Mouse (Mus musculus) MEL (cell line): Measurements from ENCODE around the gene Cacna1b. TPM values are rescaled to one million over a fixed set of nuclear protein-coding genes. Genes with fewer than 3 reads are reported as not detected.

Source experiments
- DNase-seq: peaks from one replicate; pipeline ENCODE4 v3.0.0; 2011; ENCODE audit warnings: low read depth, low spot score
- H3K27ac ChIP-seq: 2 replicates; pipeline ENCODE4 v1.5.1; 2012; ENCODE audit warnings: low read depth, mild to moderate bottlenecking, control low read depth, low read length, moderate library complexity; ENCODE audit not compliant: control insufficient read depth
- H3K27me3 ChIP-seq, 2 experiments: fragments of 150-350 bp in 1 of 2; sonication (generic) in 1 of 2; 2 replicates each; pipeline ENCODE4 v1.6.1; 2012; ENCODE audit warnings: low read length in 2 of 2, mild to moderate bottlenecking in 2 of 2, improper control_type of control experiment in 1 of 2, moderate library complexity in 1 of 2; ENCODE audit not compliant: insufficient read depth in 2 of 2, control insufficient read depth in 1 of 2
- H3K36me3 ChIP-seq, 2 experiments: 2 replicates each; pipeline ENCODE4 v1.6.1; 2012 to 2014; ENCODE audit warnings: low read length in 2 of 2, improper control_type of control experiment in 1 of 2, inconsistent platforms in 1 of 2, mild to moderate bottlenecking in 1 of 2; ENCODE audit not compliant: insufficient read depth in 2 of 2, control insufficient read depth in 1 of 2
- H3K4me1 ChIP-seq, 2 experiments: fragments of 150-350 bp in 1 of 2; sonication (generic) in 1 of 2; 2 replicates each; pipeline ENCODE4 v1.6.1; 2012; ENCODE audit warnings: low read length in 2 of 2, improper control_type of control experiment in 1 of 2, mild to moderate bottlenecking in 1 of 2; ENCODE audit not compliant: insufficient read depth in 2 of 2, control insufficient read depth in 1 of 2
- H3K4me3 ChIP-seq, 2 experiments: fragments of 150-350 bp in 1 of 2; sonication (generic) in 1 of 2; 2 replicates each; pipeline ENCODE4 v1.5.1; 2012; ENCODE audit warnings: low read depth in 2 of 2, low read length in 2 of 2, mild to moderate bottlenecking in 2 of 2, moderate library complexity in 2 of 2, control low read depth in 1 of 2, improper control_type of control experiment in 1 of 2; ENCODE audit not compliant: control insufficient read depth in 1 of 2, insufficient read depth in 1 of 2
- H3K79me2 ChIP-seq: 2 replicates; pipeline ENCODE4 v1.6.1; 2012; ENCODE audit warnings: mild to moderate bottlenecking, low read length, moderate library complexity; ENCODE audit not compliant: control insufficient read depth, poor library complexity, insufficient read depth
- H3K9ac ChIP-seq: 2 replicates; pipeline ENCODE4 v1.6.1; 2012; ENCODE audit warnings: low read depth, mild to moderate bottlenecking, control low read depth, low read length, moderate library complexity; ENCODE audit not compliant: control insufficient read depth, poor library complexity, severe bottlenecking
- H3K9me3 ChIP-seq: fragments of 150-350 bp; sonication (generic); replicated peaks from 2 replicates; pipeline ENCODE4 v1.6.1; 2012; ENCODE audit warnings: mild to moderate bottlenecking, low read length, improper control_type of control experiment, moderate library complexity; ENCODE audit not compliant: insufficient read depth
- CHD1 ChIP-seq: IDR thresholded peaks from 2 replicates; pipeline ENCODE4 v1.6.1; 2012; ENCODE audit warnings: low read depth, mild to moderate bottlenecking, inconsistent platforms, low read length, improper control_type of control experiment
- E2F4 ChIP-seq: IDR thresholded peaks from 2 replicates; pipeline ENCODE4 v1.6.1; 2011; ENCODE audit warnings: low read depth, low read length, improper control_type of control experiment, borderline replicate concordance
- ELF1 ChIP-seq: IDR thresholded peaks from 2 replicates; pipeline ENCODE4 v1.6.1; 2014; ENCODE audit warnings: low read depth, mild to moderate bottlenecking, inconsistent platforms, low read length, improper control_type of control experiment, moderate library complexity
- EP300 ChIP-seq, 2 experiments: IDR thresholded peaks; 2 replicates each; pipeline ENCODE4 v1.6.1; 2011; ENCODE audit warnings: improper control_type of control experiment in 2 of 2, low read length in 2 of 2, low read depth in 1 of 2, mild to moderate bottlenecking in 1 of 2
- ETS1 ChIP-seq: IDR thresholded peaks from 2 replicates; pipeline ENCODE4 v1.6.1; 2012; ENCODE audit warnings: low read depth, mild to moderate bottlenecking, inconsistent platforms, low read length, improper control_type of control experiment, moderate library complexity
- GABPA ChIP-seq: IDR thresholded peaks from 2 replicates; pipeline ENCODE4 v1.6.1; 2012; ENCODE audit warnings: low read depth, mild to moderate bottlenecking, inconsistent platforms, low read length, improper control_type of control experiment, moderate library complexity
- GATA1 ChIP-seq: IDR thresholded peaks from 2 replicates; pipeline ENCODE4 v1.6.1; 2011; ENCODE audit warnings: low read depth, low read length, improper control_type of control experiment
- HCFC1 ChIP-seq: IDR thresholded peaks from 2 replicates; pipeline ENCODE4 v1.6.1; 2012; ENCODE audit warnings: low read depth, mild to moderate bottlenecking, inconsistent platforms, low read length, improper control_type of control experiment, moderate library complexity
- JUND ChIP-seq: IDR thresholded peaks from 2 replicates; pipeline ENCODE4 v1.6.1; 2011; ENCODE audit warnings: low read depth, mild to moderate bottlenecking, improper control_type of control experiment, low read length
- MAX ChIP-seq: IDR thresholded peaks from 2 replicates; pipeline ENCODE4 v1.6.1; 2011; ENCODE audit warnings: low read length, improper control_type of control experiment
- MAZ ChIP-seq: IDR thresholded peaks from 2 replicates; pipeline ENCODE4 v1.6.1; 2012; ENCODE audit warnings: low read depth, mild to moderate bottlenecking, inconsistent platforms, low read length, improper control_type of control experiment
- MEF2A ChIP-seq: IDR thresholded peaks from 2 replicates; pipeline ENCODE4 v1.6.1; 2014; ENCODE audit warnings: low read depth, mild to moderate bottlenecking, inconsistent platforms, low read length, improper control_type of control experiment; ENCODE audit not compliant: poor library complexity, insufficient replicate concordance, severe bottlenecking; ENCODE audit errors: extremely low read depth
- MXI1 ChIP-seq: IDR thresholded peaks from 2 replicates; pipeline ENCODE4 v1.6.1; 2011; ENCODE audit warnings: mild to moderate bottlenecking, low read depth, low read length, improper control_type of control experiment
- MYC ChIP-seq: IDR thresholded peaks from 2 replicates; pipeline ENCODE4 v1.6.1; 2011; ENCODE audit warnings: low read depth, mild to moderate bottlenecking, low read length, improper control_type of control experiment, moderate library complexity
- NELFE ChIP-seq: IDR thresholded peaks from 2 replicates; pipeline ENCODE4 v1.6.1; 2011; ENCODE audit warnings: low read depth, low read length, improper control_type of control experiment
- NRF1 ChIP-seq: IDR thresholded peaks from 2 replicates; pipeline ENCODE4 v1.6.1; 2014; ENCODE audit warnings: low read depth, mild to moderate bottlenecking, inconsistent platforms, low read length, improper control_type of control experiment, moderate library complexity; ENCODE audit not compliant: poor library complexity, insufficient read depth, severe bottlenecking
- POLR2AphosphoS5 ChIP-seq: IDR thresholded peaks from 2 replicates; pipeline ENCODE4 v1.6.1; 2012; ENCODE audit warnings: low read depth, borderline replicate concordance, mild to moderate bottlenecking, inconsistent platforms, low read length, moderate library complexity, mixed read lengths
- SMC3 ChIP-seq: IDR thresholded peaks from 2 replicates; pipeline ENCODE4 v1.6.1; 2011; ENCODE audit warnings: low read depth, low read length, improper control_type of control experiment
- TAL1 ChIP-seq: IDR thresholded peaks from 2 replicates; pipeline ENCODE4 v1.6.1; 2012; ENCODE audit warnings: mild to moderate bottlenecking, inconsistent platforms, low read length, moderate library complexity, mixed read lengths
- polyA plus RNA-seq, 2 experiments: library from polyadenylated mRNA; stranded (reverse) in 1 of 2; unstranded in 1 of 2; fragments of >175 nt in 1 of 2; fragments of >200 nt in 1 of 2; gene quantifications; 2 replicates each; pipeline versions ENCODE4 v1.2.1 to v1.2.4; 2012; ENCODE audit warnings: low replicate concordance in 2 of 2, low read depth in 1 of 2; ENCODE audit not compliant: insufficient read length in 2 of 2, insufficient read depth in 1 of 2, missing spikeins in 1 of 2
- total RNA-seq: library from RNA; depleted of rRNA; stranded (reverse); fragments of 300-350 nt; gene quantifications from 2 replicates; pipeline ENCODE4 v1.2.3, GENCODE M21; 2012

Cacna1b gene
- total and polyA plus RNA-seq, 3 experiments = not detected

DNA sequence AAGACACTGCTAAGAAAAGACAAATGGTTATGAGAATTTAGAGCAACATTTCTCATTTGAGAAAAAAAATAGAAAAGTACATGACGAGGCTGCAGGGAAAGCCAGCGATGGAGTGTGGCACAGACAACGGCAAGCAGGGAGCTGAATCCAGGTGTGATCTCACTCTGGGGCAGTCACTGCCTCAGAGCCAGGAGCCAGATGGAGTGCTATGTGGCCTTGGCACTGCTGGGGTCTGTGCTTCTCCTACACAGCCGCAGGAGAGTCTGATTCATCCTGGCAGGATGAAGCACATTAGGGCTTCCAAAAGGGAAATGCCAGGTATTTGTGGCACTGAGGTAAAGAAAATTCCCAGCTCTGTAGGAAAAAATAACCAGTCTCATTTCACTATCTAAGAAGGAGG, 45.5 kb downstream of the Cacna1b start:
- no peak overlapping the region for H3K4me3 ChIP-seq
- H3K4me1 ChIP-seq = no peaks in the 10 kb centered on the region
- no peaks in the 10 kb centered on the region for H3K79me2 ChIP-seq
- no peaks in the 10 kb centered on the region for H3K9me3 ChIP-seq
- peaks cover 0 to 2% of the 10 kb centered on the region in 2 experiments; a peak in 2 of 4 replicates for H3K27me3 ChIP-seq
- H3K27ac ChIP-seq = no peak overlapping the region
- TF ChIP-seq ELF1 (no peak), EP300 (IDR thresholded peaks at IDR 0.05; ENCODE audit: low read depth in 1 of 2, low read length in 2 of 2) (no peak), NELFE (no peak), GATA1 (no peak), SMC3 (no peak)
- H3K9ac ChIP-seq = no peak overlapping the region
- DNase-seq = no peak
- no peaks in the 10 kb centered on the region for H3K36me3 ChIP-seq

- Histone ChIP-seq H3K9ac (no peak overlapping the region), H3K9me3 (no peaks in the 10 kb centered on the region), H3K36me3 (no peaks in the 10 kb centered on the region), H3K79me2 (no peaks in the 10 kb centered on the region), H3K4me1 (no peaks in the 10 kb centered on the region), H3K27ac (no peak overlapping the region), H3K27me3 (no peaks in the 10 kb centered on the region), H3K4me3 (no peak overlapping the region)
- no peak for DNase-seq
- TF ChIP-seq CHD1 (no peak), E2F4 (no peak), MYC (no peak), GABPA (no peak), JUND (no peak), POLR2AphosphoS5 (no peak), NRF1 (no peak), MAZ (no peak), TAL1 (no peak), GATA1 (no peak), MXI1 (no peak), MAX (no peak), EP300 (IDR thresholded peaks at IDR 0.05; ENCODE audit: low read depth in 1 of 2, low read length in 2 of 2) (no peak), NELFE (no peak), ETS1 (no peak), MEF2A (no peak), HCFC1 (no peak)
Measured at GRCm38 (mm10) chr2:24705929-24706328, 57.0 kb downstream of the Cacna1b start.
